Mouse (Mus musculus) heart, embryonic 10.5 days (tissue): ENCODE data around the gene Kcnh1. TPM values are rescaled to one million over a fixed set of nuclear protein-coding genes. Genes with fewer than 3 reads are reported as not detected.

Source experiments
- DNase-seq: peaks from one replicate; pipeline ENCODE4 v3.0.0-alpha.2; 2017; ENCODE audit warnings: low spot score
- H3K27ac ChIP-seq: fragments of 300-500 bp; sonication (generic); 2 replicates; pipeline ENCODE4 v1.5.1; 2016; ENCODE audit warnings: mild to moderate bottlenecking
- H3K27me3 ChIP-seq: fragments of 300-500 bp; sonication (generic); 2 replicates; pipeline ENCODE4 v1.6.1; 2016; ENCODE audit warnings: mild to moderate bottlenecking; ENCODE audit not compliant: poor library complexity, insufficient read depth, severe bottlenecking
- H3K36me3 ChIP-seq: fragments of 300-500 bp; sonication (generic); 2 replicates; pipeline ENCODE4 v1.6.1; 2016; ENCODE audit warnings: mild to moderate bottlenecking, moderate library complexity
- H3K4me1 ChIP-seq: fragments of 300-500 bp; sonication (generic); 2 replicates; pipeline ENCODE4 v1.6.1; 2016; ENCODE audit warnings: mild to moderate bottlenecking
- H3K4me3 ChIP-seq: fragments of 300-500 bp; sonication (generic); 2 replicates; pipeline ENCODE4 v1.5.1; 2016; ENCODE audit warnings: mild to moderate bottlenecking, moderate library complexity
- H3K9me3 ChIP-seq: fragments of 300-500 bp; sonication (generic); 2 replicates; pipeline ENCODE4 v1.6.1; 2016; ENCODE audit warnings: mild to moderate bottlenecking, moderate library complexity
- WGBS: fragments of 180-500 bp; shearing (Covaris S2); methylation state at CpG from one replicate; pipeline ENCODE4 v1.1.7; 2016; 5-methylcytosine and 5-hydroxymethylcytosine counted together
- polyA plus RNA-seq: library from polyadenylated mRNA; unstranded; fragments of >200 nt; fragmentation: Nextera tagmentation; extraction: Ambion mirVana; gene quantifications from 2 replicates; pipeline ENCODE4 v1.2.1, GENCODE M21; 2016

Kcnh1 gene
- polyA plus RNA-seq, 1 experiment from 2014 or later: 0.14 TPM

DNA sequence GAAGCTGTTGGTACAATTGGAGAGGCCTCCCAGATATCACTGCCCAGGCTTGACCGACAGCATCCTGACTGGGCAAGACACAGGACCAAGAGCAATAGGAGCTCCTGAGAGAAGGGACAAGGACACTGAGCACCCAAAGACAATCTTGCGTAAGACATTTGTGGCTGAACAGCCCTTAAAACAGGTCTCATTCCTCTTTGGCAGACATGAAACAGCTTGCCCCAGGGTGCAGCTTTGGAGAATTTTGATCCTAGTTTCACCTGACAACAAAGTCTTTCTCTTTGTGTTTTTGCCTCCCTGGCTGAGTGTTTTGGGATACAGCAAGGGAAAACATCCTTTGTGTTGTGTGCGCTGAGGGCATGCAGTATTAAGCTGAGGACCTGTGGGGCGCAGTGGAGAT lies 153.4 kb downstream of the Kcnh1 start:
- no peak overlapping the region for H3K4me3 ChIP-seq
- WGBS: 87% methylated on average over 4 of the region's 4 CpGs
- no peak overlapping the region for H3K27ac ChIP-seq
- H3K4me1 ChIP-seq: 0 out of 2 replicates have a peak, but pooled peaks cover 2% of the 10 kb centered on the region
- H3K9me3 ChIP-seq: no peaks in the 10 kb centered on the region
- 0 out of 2 replicates have a peak, but pooled peaks cover 8% of the 10 kb centered on the region for H3K27me3 ChIP-seq
- H3K36me3 ChIP-seq: no peaks in the 10 kb centered on the region
- no peak for DNase-seq

- 0 out of 2 replicates have a peak, but pooled peaks cover 2% of the 10 kb centered on the region for H3K4me1 ChIP-seq
- DNase-seq: no peak
- H3K9me3 ChIP-seq: no peaks in the 10 kb centered on the region
- no peak overlapping the region for H3K27ac ChIP-seq
- 0 out of 2 replicates have a peak, but pooled peaks cover 5% of the 10 kb centered on the region for H3K27me3 ChIP-seq
- H3K36me3 ChIP-seq: no peaks in the 10 kb centered on the region
- no peak overlapping the region for H3K4me3 ChIP-seq
- 83% methylated on average over 5 of the region's 5 CpGs for WGBS
These were observed 156.8 kb downstream of the Kcnh1 start for GRCm38 (mm10) chr1:192347327-192347726.

- Histone ChIP-seq H3K9me3 (no peaks in the 10 kb centered on the region), H3K27me3 (no peaks in the 10 kb centered on the region), H3K27ac (no peak overlapping the region), H3K4me1 (no peaks in the 10 kb centered on the region), H3K4me3 (no peak overlapping the region), H3K36me3 (no peaks in the 10 kb centered on the region)
- DNase-seq: no peak
- WGBS: 77% methylated on average over 3 of the region's 3 CpGs
These were observed 165.7 kb downstream of the Kcnh1 start for GRCm38 (mm10) chr1:192356231-192356630.

GRCm38 (mm10) chr1:192359212-192359611 lies 168.6 kb downstream of the Kcnh1 start:
- no peaks in the 10 kb centered on the region for H3K9me3 ChIP-seq
- no peak overlapping the region for H3K4me3 ChIP-seq
- no peak for DNase-seq
- H3K4me1 ChIP-seq: no peaks in the 10 kb centered on the region
- H3K27ac ChIP-seq: no peak overlapping the region
- no peaks in the 10 kb centered on the region for H3K36me3 ChIP-seq
- WGBS: 80% methylated on average over 2 of the region's 2 CpGs
- no peaks in the 10 kb centered on the region for H3K27me3 ChIP-seq

DNA sequence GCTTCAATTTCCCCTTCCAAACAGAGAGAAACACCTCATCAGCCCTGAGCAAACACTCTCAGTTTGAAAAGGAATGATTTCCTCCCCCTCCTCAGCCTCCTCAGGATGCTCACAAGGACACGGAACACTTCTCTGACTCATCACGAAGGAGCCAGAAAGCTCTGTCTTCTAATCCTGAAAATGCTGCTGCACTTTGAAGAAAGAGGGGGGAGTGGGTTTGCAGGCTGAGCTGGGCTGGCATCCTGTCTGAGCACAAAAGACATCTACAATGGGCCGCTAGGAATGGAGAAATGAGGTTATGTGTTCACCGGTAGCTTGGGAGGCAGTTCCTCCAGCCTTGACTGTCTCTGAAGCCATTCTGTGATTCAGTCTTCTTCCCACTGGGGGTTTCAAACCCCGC lies 177.8 kb downstream of the Kcnh1 start:
- no peak for DNase-seq
- Histone ChIP-seq H3K27me3 (no peaks in the 10 kb centered on the region), H3K9me3 (no peaks in the 10 kb centered on the region), H3K27ac (no peak overlapping the region), H3K4me1 (no peaks in the 10 kb centered on the region), H3K4me3 (no peak overlapping the region), H3K36me3 (no peaks in the 10 kb centered on the region)
- WGBS: 65% methylated on average over 5 of the region's 5 CpGs

GRCm38 (mm10) chr1:192371943-192372614 lies 181.5 kb downstream of the Kcnh1 start:
- no peaks in the 10 kb centered on the region for H3K4me1 ChIP-seq
- H3K27ac ChIP-seq: no peak overlapping the region
- DNase-seq: no peak
- no peaks in the 10 kb centered on the region for H3K36me3 ChIP-seq
- no peaks in the 10 kb centered on the region for H3K27me3 ChIP-seq
- no peaks in the 10 kb centered on the region for H3K9me3 ChIP-seq
- WGBS: 91% methylated on average over 4 of the region's 4 CpGs
- H3K4me3 ChIP-seq: no peak overlapping the region

DNA sequence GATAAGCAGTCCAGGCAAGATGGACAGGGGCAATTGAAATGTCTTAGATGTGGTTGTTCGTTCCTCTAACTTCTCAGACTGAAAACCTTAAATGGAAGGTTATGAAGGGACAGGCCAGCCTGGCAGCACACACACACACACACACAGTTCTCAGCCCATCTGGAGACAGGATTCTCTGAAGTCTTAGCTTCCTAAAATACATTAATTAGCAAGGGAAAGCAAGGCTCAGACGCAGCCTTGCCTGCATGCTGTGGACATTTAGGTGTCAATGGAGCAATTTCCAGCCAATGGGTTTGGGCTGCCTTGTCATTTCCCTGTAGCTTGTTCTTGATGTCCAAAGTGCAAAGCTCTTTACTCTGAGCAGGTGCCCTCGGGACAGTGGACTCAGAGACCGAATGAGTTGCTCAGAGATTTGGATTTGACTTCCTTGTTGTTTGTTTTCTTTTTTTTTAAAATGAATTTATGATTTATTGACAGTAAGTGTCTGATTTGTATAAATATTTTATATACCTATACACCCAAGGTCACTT lies 188.0 kb downstream of the Kcnh1 start:
- 81% methylated on average over 4 of the region's 4 CpGs for WGBS
- Histone ChIP-seq H3K36me3 (no peaks in the 10 kb centered on the region), H3K27me3 (no peaks in the 10 kb centered on the region), H3K4me1 (no peaks in the 10 kb centered on the region), H3K4me3 (no peak overlapping the region), H3K9me3 (peaks cover 5% of the 10 kb centered on the region; the same call in 1 of the 2 replicates), H3K27ac (no peak overlapping the region)
- no peak for DNase-seq

GRCm38 (mm10) chr1:192380596-192381041 lies 190.0 kb downstream of the Kcnh1 start:
- DNase-seq: no peak
- no peak overlapping the region for H3K4me3 ChIP-seq
- H3K27ac ChIP-seq: no peak overlapping the region
- H3K36me3 ChIP-seq: no peaks in the 10 kb centered on the region
- peaks cover 5% of the 10 kb centered on the region; the same call in 1 of the 2 replicates for H3K9me3 ChIP-seq
- WGBS: 67% methylated on average over 5 of the region's 5 CpGs
- no peaks in the 10 kb centered on the region for H3K4me1 ChIP-seq
- H3K27me3 ChIP-seq: no peaks in the 10 kb centered on the region

GRCm38 (mm10) chr1:192387624-192388023 lies 197.1 kb downstream of the Kcnh1 start:
- Histone ChIP-seq H3K27ac (no peak overlapping the region), H3K36me3 (no peaks in the 10 kb centered on the region), H3K27me3 (no peaks in the 10 kb centered on the region), H3K4me1 (0 out of 2 replicates have a peak, but pooled peaks cover 3% of the 10 kb centered on the region), H3K4me3 (no peak overlapping the region), H3K9me3 (no peaks in the 10 kb centered on the region)
- DNase-seq: no peak

DNA sequence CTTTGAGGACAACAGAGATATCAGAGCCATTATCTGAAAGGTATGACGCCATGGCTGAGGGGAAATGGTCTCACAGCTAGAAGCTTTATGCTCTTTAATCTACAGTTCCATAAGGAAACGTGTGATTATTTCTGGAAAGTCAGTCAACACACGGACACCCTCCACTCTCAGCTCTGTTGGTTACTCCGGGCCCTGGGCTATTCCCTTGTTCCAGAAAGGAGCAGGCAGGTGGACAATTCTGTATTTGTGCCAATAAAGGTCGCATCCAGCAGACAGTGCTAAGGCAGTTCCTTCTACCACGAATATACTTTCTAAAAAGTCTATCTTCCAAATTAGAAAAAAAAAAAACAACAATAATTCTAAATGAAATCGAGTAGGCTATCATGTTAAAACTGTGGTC lies 200.5 kb downstream of the Kcnh1 start:
- Histone ChIP-seq H3K27me3 (no peaks in the 10 kb centered on the region), H3K27ac (no peak overlapping the region), H3K4me1 (0 out of 2 replicates have a peak, but pooled peaks cover 3% of the 10 kb centered on the region), H3K36me3 (no peaks in the 10 kb centered on the region), H3K9me3 (no peaks in the 10 kb centered on the region), H3K4me3 (no peak overlapping the region)
- WGBS: 59% methylated on average over 7 of the region's 7 CpGs
- DNase-seq: no peak

- 82% methylated on average over 2 of the region's 2 CpGs for WGBS
- no peak for DNase-seq
- no peak overlapping the region for H3K4me3 ChIP-seq
- H3K36me3 ChIP-seq: no peaks in the 10 kb centered on the region
- H3K27me3 ChIP-seq: no peaks in the 10 kb centered on the region
- 0 out of 2 replicates have a peak, but pooled peaks cover 3% of the 10 kb centered on the region for H3K4me1 ChIP-seq
- H3K27ac ChIP-seq: no peak overlapping the region
- no peaks in the 10 kb centered on the region for H3K9me3 ChIP-seq
These were observed 201.7 kb downstream of the Kcnh1 start for GRCm38 (mm10) chr1:192392232-192392631.

GRCm38 (mm10) chr1:192399667-192400490 lies 209.3 kb downstream of the Kcnh1 start:
- no peaks in the 10 kb centered on the region for H3K27me3 ChIP-seq
- WGBS: 79% methylated on average over 14 of the region's 14 CpGs

DNA sequence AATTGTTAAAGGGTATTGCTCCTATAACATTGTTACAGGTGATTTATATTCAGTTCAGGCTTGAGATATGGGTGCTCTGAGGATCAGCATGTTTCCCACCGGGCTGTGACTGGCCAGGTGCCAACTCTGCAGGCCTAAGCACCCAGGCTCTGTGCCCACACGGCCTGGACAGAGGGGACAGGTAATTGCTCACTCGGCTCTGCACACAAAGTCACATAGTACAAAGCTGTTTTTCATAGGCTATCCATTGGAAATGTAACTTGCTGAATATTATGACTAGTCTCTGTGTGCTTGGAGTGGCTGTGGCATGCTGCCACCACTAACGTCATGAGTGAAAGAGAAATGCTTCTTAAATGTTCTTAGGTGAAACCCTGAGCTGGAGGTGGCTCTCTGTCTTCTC lies 210.4 kb downstream of the Kcnh1 start:
- Histone ChIP-seq H3K27me3 (no peaks in the 10 kb centered on the region), H3K9me3 (no peaks in the 10 kb centered on the region), H3K36me3 (no peaks in the 10 kb centered on the region), H3K4me1 (no peaks in the 10 kb centered on the region), H3K27ac (no peak overlapping the region), H3K4me3 (no peak overlapping the region)
- 69% methylated on average over 4 of the region's 4 CpGs for WGBS
- DNase-seq: no peak

More at GRCm38 (mm10) chr1:192399667-192400490, 209.3 kb downstream of the Kcnh1 start:
- Histone ChIP-seq H3K4me3 (no peak overlapping the region), H3K4me1 (no peaks in the 10 kb centered on the region), H3K27ac (no peak overlapping the region), H3K36me3 (no peaks in the 10 kb centered on the region), H3K9me3 (no peaks in the 10 kb centered on the region)
- DNase-seq: no peak
